Mouse (Mus musculus) adipose tissue, adult 10 weeks (tissue): ENCODE results near the gene Gm17727. TPM values are rescaled to one million over a fixed set of nuclear protein-coding genes. Genes with fewer than 3 reads are reported as not detected.

ENCODE experiments used
- polyA plus RNA-seq: library from polyadenylated mRNA; stranded (reverse); fragments of 350-450 nt; fragmentation: Illumina TruSeq; extraction: RNeasy Lipid Tissue Mini Kit (QIAGEN cat#74804); gene quantifications from one replicate; pipeline ENCODE4 v1.2.3, GENCODE M21; 2014; ENCODE audit warnings: low read depth, low replicate concordance

The Gm17727 gene
- polyA plus RNA-seq: 204 TPM

GRCm38 (mm10) chr9:35778009-35778408 is at the start of gene Gm17727:
Gene Gm17727, minus strand, starts transcription at chr9:35778109.

GRCm38 (mm10) chr9:35790001-35790400 is 12.1 kb upstream of the Gm17727 start, which contains the start of the genes Gm27235 and D730048I06Rik:
Gene Gm27235, minus strand, starts transcription at chr9:35790101.
Gene D730048I06Rik, minus strand, starts transcription at chr9:35790112.

DNA sequence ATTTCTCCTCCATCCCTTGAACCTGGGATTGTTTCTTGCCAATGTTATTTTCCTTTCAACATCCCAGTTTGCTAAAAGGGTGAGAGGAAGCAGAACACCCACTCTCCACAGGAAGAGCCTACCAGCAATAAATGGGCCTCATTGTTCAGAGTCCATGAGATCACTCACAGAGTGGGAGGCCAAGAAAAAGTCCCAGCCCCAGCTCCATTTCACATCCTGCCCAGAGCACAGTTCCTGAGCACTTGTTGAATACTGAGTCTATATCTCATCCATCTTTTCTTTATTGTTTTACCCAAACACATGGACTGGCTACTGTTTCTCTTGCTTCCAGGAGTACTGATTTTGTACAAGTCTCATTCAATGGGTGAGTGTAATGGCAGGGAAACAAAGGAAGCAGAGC is 37.2 kb downstream of the Gm17727 start, which contains the start of gene Gm17677:
Gene Gm17677, plus strand, starts transcription at position 301 of the 400 bp plus-strand sequence.

Other genes starting within 250 kb of the Gm17727 start
- gene Ddx25, start 219.6 kb downstream of the Gm17727 start, polyA plus RNA-seq: 1.7 TPM
- gene Pus3, start 219.5 kb downstream of the Gm17727 start, polyA plus RNA-seq: 8.2 TPM
- 172 TPM for gene Pate2, start 207.8 kb downstream of the Gm17727 start, polyA plus RNA-seq
- 19.2 TPM for gene Hyls1, start 207.7 kb downstream of the Gm17727 start, polyA plus RNA-seq
- 4.2 TPM for gene Pate4, start 166.2 kb downstream of the Gm17727 start, polyA plus RNA-seq
- gene Pate3, start 129.9 kb downstream of the Gm17727 start, polyA plus RNA-seq: 42.8 TPM
- 148 TPM for gene Pate1, start 90.7 kb downstream of the Gm17727 start, polyA plus RNA-seq
- 72.9 TPM for gene Gm17677, start 37.1 kb downstream of the Gm17727 start, polyA plus RNA-seq
- 100 TPM for gene Gm27235, start 12.0 kb upstream of the Gm17727 start, polyA plus RNA-seq
- 1,154 TPM for gene D730048I06Rik, start 12.0 kb upstream of the Gm17727 start, polyA plus RNA-seq
- 826 TPM for gene 9230110F15Rik, start 66.0 kb upstream of the Gm17727 start, polyA plus RNA-seq
- 1,684 TPM for gene 9230113P08Rik, start 130.3 kb upstream of the Gm17727 start, polyA plus RNA-seq